Mouse (Mus musculus) lung, adult 2 months (tissue): ENCODE measurements at regions not wholly inside any gene's neighbourhood (a gene's known extent, or its start where the extent isn't known, plus 50 kb on each side); places are given as distances from the start of the nearest gene placed in this dataset.
"Not testable (repeated sequence)": the region's sequence is repeated elsewhere in the genome, so short reads cannot be mapped to it uniquely, and the experiment has no call there.

Experiments
- CTCF ChIP-seq: fragments of 200-500 bp; IDR thresholded peaks from 2 replicates; pipeline ENCODE4 v1.5.1; 2011; ENCODE audit warnings: mild to moderate bottlenecking, low read length, control low read depth; ENCODE audit not compliant: insufficient read depth
- POLR2A ChIP-seq: fragments of 200-500 bp; IDR thresholded peaks from 2 replicates; pipeline ENCODE4 v1.6.1; 2011; ENCODE audit warnings: low read depth, mild to moderate bottlenecking, control low read depth, low read length, borderline replicate concordance; ENCODE audit errors: extremely low read depth

DNA sequence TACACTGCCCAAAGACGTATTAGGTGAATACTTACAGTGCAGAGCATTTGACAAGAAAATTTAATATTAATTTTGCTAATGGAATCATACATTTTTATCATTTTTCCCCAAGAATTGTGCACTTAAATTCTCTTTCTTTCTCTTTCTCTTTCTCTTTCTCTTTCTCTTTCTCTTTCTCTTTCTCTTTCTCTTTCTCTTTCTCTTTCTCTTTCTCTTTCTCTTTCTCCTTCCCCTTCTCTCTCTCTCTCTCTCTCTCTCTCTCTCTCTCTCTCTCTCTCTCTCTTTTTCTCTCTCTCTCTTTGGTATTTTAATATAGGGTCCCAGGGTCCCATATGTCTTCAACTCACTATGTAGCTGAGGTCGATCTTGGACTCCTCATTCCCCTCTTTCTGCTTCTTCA lies 107.3 kb upstream of the Akr1e1 start:
- not testable (repeated sequence) for TF ChIP-seq CTCF, POLR2A
